Mouse (Mus musculus) heart, adult 2 months (tissue): ENCODE results near the gene Zfp653.

Experiments used
- CTCF ChIP-seq: fragments of 200-600 bp; IDR thresholded peaks from 2 replicates; pipeline ENCODE4 v1.8.1; 2022; ENCODE audit warnings: antibody characterized with exemption, mild to moderate bottlenecking, moderate library complexity
- POLR2A ChIP-seq: fragments of 200-500 bp; IDR thresholded peaks from 2 replicates; pipeline ENCODE4 v1.6.1; 2011; ENCODE audit warnings: mild to moderate bottlenecking, low read depth, low read length, control low read depth; ENCODE audit not compliant: insufficient read depth

DNA sequence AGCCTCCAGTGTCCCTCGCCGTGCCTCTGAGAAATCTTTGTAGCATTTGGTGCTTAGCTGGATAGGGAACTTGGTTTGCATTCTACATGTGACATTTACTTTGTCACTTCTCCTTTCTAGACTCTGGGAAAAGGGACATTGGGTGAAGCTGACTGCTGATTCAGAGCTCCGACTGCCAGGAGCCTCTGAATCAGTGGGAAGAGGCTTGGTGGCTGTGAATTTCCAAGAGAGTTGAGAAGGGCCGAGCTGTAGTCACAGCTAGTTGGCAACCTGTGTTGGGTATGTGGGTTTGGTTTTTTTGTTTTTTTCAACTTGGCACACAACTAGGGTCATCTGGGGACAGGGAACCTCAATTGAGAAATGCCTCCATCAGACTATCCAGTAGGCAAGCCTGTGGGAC, 48.4 kb upstream of the Zfp653 start:
- TF ChIP-seq CTCF (no peak), POLR2A (no peak)
